Mouse (Mus musculus) G1E (cell line): ENCODE data around the gene Ccm2. TPM values are rescaled to one million over a fixed set of nuclear protein-coding genes. Genes with fewer than 3 reads are reported as not detected.
"Not testable (repeated sequence)": the region's sequence is repeated elsewhere in the genome, so short reads cannot be mapped to it uniquely, and the experiment has no call there.

Source experiments
- ATAC-seq: 2 replicates; pipeline ENCODE4 v1.8.0; 2016; ENCODE audit warnings: mild to moderate bottlenecking; ENCODE audit not compliant: insufficient number of reproducible peaks, poor library complexity, low FRiP score, severe bottlenecking; ENCODE audit errors: extremely low read depth
- DNase-seq: peaks from one replicate; pipeline ENCODE4 v3.0.0; 2012; ENCODE audit warnings: low spot score
- H3K27me3 ChIP-seq: 2 replicates; pipeline ENCODE4 v1.6.1; 2012; ENCODE audit warnings: mild to moderate bottlenecking, low read length, inconsistent platforms; ENCODE audit not compliant: insufficient read depth
- H3K36me3 ChIP-seq: replicated peaks from 2 replicates; pipeline ENCODE3; 2012; ENCODE audit warnings: mild to moderate bottlenecking, inconsistent platforms
- H3K4me1 ChIP-seq: 2 replicates; pipeline ENCODE4 v1.6.1; 2012; ENCODE audit warnings: low read depth, low read length, inconsistent platforms, mixed read lengths; ENCODE audit not compliant: insufficient read depth
- H3K4me3 ChIP-seq: 2 replicates; pipeline ENCODE4 v1.5.1; 2012; ENCODE audit warnings: low read depth, mild to moderate bottlenecking, inconsistent platforms, low read length, moderate library complexity, mixed read lengths
- H3K9me3 ChIP-seq: replicated peaks from 2 replicates; pipeline ENCODE4 v1.6.1; 2012; ENCODE audit warnings: inconsistent platforms
- CTCF ChIP-seq: IDR thresholded peaks from 2 replicates; pipeline ENCODE4 v1.5.1; 2012; ENCODE audit warnings: low read depth, low read length, inconsistent platforms, mixed read lengths
- GATA1 ChIP-seq: IDR thresholded peaks from 2 replicates; pipeline ENCODE4 v1.6.1; 2012; ENCODE audit warnings: borderline replicate concordance, low read length, inconsistent platforms, mixed read lengths
- GATA2 ChIP-seq: IDR thresholded peaks from 2 replicates; pipeline ENCODE4 v1.6.1; 2012; ENCODE audit warnings: low read depth, low read length, inconsistent platforms, borderline replicate concordance
- POLR2AphosphoS5 ChIP-seq: IDR thresholded peaks from 2 replicates; pipeline ENCODE4 v1.6.1; 2012; ENCODE audit warnings: low read depth, low read length, inconsistent platforms; ENCODE audit not compliant: insufficient replicate concordance
- TAL1 ChIP-seq: conservative IDR thresholded peaks from 2 replicates; pipeline ENCODE4 v1.6.1; 2012; ENCODE audit warnings: low read depth, low read length, inconsistent platforms, mixed read lengths
- polyA plus RNA-seq: library from polyadenylated mRNA; stranded (reverse); fragments of >175 nt; gene quantifications from 2 replicates; pipeline ENCODE4 v1.2.3, GENCODE M21; 2012
- total RNA-seq, 2 experiments: library from RNA; stranded (forward) in 1 of 2; stranded (reverse) in 1 of 2; fragments of 200-1000 nt in 1 of 2; fragments of >200 nt in 1 of 2; fragmentation: Nextera tagmentation in 1 of 2; gene quantifications; 2 replicates each; pipeline ENCODE4 v1.2.3; 2014 to 2017

The Ccm2 gene
- total and polyA plus RNA-seq, 3 experiments, result 22.5 to 34.9 (median 32.1) TPM

- H3K9me3 ChIP-seq, result no peaks in the 10 kb centered on the region
- peaks cover 58% of the 10 kb centered on the region for H3K4me1 ChIP-seq
- DNase-seq (no peak), ATAC-seq (no peak)
- peaks cover 32% of the 10 kb centered on the region for H3K36me3 ChIP-seq
- TF ChIP-seq TAL1 (no peak), POLR2AphosphoS5 (no peak), CTCF (no peak), GATA2 (no peak)
- H3K27me3 ChIP-seq, result no peaks in the 10 kb centered on the region
- H3K4me3 ChIP-seq, result no peak overlapping the region
Measured at GRCm38 (mm10) chr11:6524165-6524879, 22.4 kb upstream of the Ccm2 start.

DNA sequence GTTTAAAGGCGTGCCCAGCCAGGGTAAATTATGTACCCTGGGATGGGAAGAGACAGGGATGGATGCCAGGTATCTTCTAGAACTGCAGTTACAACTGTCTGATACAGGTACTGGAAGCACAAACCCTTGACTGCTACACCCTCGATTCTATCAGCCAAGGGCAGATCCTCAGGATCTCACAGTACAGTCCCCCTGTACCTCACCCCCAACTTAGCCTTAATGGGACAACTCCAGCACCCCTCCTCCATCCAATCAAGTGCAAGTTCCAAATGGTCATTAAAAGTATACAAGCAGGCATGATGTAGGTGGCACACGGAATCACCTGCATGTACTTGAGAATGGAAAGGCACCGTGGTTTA is 21.8 kb upstream of the Ccm2 start:
- no peak for TF ChIP-seq TAL1
- no peak for TF ChIP-seq GATA2
- TF ChIP-seq POLR2AphosphoS5, result no peak
- no peak for TF ChIP-seq GATA1
- no peak for TF ChIP-seq CTCF
- Histone ChIP-seq H3K27me3 (no peaks in the 10 kb centered on the region), H3K4me1 (peaks cover 59% of the 10 kb centered on the region), H3K4me3 (no peak overlapping the region; the same call in 1 of the 2 replicates), H3K36me3 (peaks cover 32% of the 10 kb centered on the region), H3K9me3 (no peaks in the 10 kb centered on the region)
- no peak for ATAC-seq
- no peak for DNase-seq

GRCm38 (mm10) chr11:6525241-6525640 is 21.4 kb upstream of the Ccm2 start:
- ATAC-seq, result no peak
- no peaks in the 10 kb centered on the region for H3K27me3 ChIP-seq
- H3K4me1 ChIP-seq, result peaks cover 57% of the 10 kb centered on the region
- no peak for TF ChIP-seq GATA1
- TF ChIP-seq GATA2, result no peak
- TF ChIP-seq POLR2AphosphoS5, result no peak
- TF ChIP-seq TAL1, result no peak
- no peak for TF ChIP-seq CTCF
- DNase-seq, result no peak
- H3K9me3 ChIP-seq, result no peaks in the 10 kb centered on the region
- peaks cover 32% of the 10 kb centered on the region for H3K36me3 ChIP-seq
- no peak overlapping the region; the same call in 1 of the 2 replicates for H3K4me3 ChIP-seq

- Histone ChIP-seq H3K36me3 (peaks cover 32% of the 10 kb centered on the region), H3K4me3 (peak overlapping the region; percentile 69), H3K4me1 (peaks cover 44% of the 10 kb centered on the region)
- not testable (repeated sequence) for H3K9me3 ChIP-seq, DNase-seq, H3K27me3 ChIP-seq, ATAC-seq
Measured at GRCm38 (mm10) chr11:6526526-6527255, 20.0 kb upstream of the Ccm2 start.

- Histone ChIP-seq H3K36me3 (peaks cover 32% of the 10 kb centered on the region), H3K9me3 (no peaks in the 10 kb centered on the region), H3K4me1 (peaks cover 39% of the 10 kb centered on the region), H3K27me3 (no peaks in the 10 kb centered on the region), H3K4me3 (peak overlapping the region; percentile 78)
- ATAC-seq (no peak), DNase-seq (no peak)
- TF ChIP-seq POLR2AphosphoS5, result no peak
- no peak for TF ChIP-seq GATA1
- no peak for TF ChIP-seq TAL1
- no peak for TF ChIP-seq CTCF
- no peak for TF ChIP-seq GATA2
Measured at GRCm38 (mm10) chr11:6527256-6528185, 19.2 kb upstream of the Ccm2 start.

DNA sequence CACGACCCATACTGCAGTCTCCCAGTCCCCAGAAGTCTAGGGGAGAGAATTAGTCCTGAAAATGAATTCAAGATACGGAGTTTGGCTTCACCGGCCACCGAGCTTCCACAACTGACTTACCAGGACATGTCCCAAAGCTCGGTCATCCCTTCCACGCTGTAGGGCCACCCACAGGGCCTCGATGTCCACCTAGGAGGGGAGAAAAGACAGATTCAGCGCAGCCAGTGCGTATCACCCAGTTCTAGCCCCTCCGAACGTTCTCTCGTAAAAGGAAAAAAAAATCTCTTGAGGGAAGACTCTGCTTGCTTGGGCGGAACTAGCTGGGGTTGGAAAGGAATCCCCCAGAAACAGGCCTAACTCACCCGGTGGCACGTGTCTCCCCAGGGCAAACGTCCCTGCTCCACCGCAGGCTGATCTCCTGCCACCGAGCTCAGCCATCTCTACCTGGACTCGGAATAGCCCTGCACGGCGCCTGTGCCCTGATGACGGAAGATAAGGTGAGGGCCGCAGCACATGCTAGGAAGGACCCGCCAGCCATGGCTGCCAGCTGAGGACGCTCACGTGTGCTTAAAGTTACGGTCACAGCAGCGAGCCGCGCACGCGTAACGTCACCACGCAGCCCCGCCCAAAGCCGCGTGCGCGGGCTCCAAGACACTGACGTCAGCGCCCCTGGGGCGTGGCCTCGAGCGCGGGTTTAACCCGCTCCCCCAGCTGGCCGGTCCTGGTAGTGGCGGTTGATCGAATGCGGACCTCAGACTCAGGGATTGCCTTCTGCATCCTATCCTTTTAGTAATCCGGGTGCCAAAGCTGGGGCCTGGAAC is 18.3 kb upstream of the Ccm2 start:
- TF ChIP-seq TAL1, result no peak
- TF ChIP-seq GATA2, result no peak
- TF ChIP-seq GATA1, result no peak
- peak; percentile 59; the same call in 1 of the 2 replicates for TF ChIP-seq CTCF
- peak; percentile 91 for TF ChIP-seq POLR2AphosphoS5
- H3K4me1 ChIP-seq, result peaks cover 35% of the 10 kb centered on the region
- peaks cover 27% of the 10 kb centered on the region for H3K36me3 ChIP-seq
- DNase-seq (peak; percentile 87), ATAC-seq (peak; percentile 87)
- H3K4me3 ChIP-seq, result peak overlapping the region; percentile 78
- no peaks in the 10 kb centered on the region for H3K9me3 ChIP-seq
- no peaks in the 10 kb centered on the region for H3K27me3 ChIP-seq
